Mouse (Mus musculus): ENCODE data around the gene Cmss1.

DNA sequence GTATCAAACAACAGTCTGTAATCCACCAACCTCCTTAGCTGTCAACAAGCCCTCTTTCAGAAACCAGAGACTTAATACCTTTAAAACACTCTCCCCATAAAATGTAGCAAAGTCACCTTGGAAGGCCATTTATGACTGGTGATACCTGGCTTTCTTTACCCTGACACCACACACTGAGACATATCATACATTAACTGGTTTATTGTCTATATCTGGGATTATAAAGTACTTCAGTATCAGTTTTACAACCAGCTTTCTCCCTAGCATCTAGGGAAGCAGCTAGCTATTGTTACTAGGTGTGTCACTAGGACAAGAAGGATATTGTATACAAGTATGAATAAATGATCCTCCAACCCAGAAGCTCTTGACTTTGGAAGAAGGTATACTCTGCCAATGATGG lies 53.4 kb downstream of the Cmss1 start:
- TF ChIP-seq CTCF (IDR thresholded peaks at IDR 0.05; ENCODE audit: control insufficient read depth, insufficient read depth, low read length) = no peak
- no peak for TF ChIP-seq POLR2A (IDR thresholded peaks at IDR 0.05; ENCODE audit: borderline replicate concordance, control insufficient read depth, low read depth, low read length)

Measured in bone marrow, adult 2 months (tissue).